Mouse (Mus musculus) intestine, embryonic 14.5 days (tissue): ENCODE results near the gene Dennd1b. TPM values are rescaled to one million over a fixed set of nuclear protein-coding genes. Genes with fewer than 3 reads are reported as not detected.
A peak's percentile ranks its signal among the peaks of the same experiment; 100 is the strongest.

Experiments used
- ATAC-seq: fragments of 200-750 bp; cut with Nextera tagmentation; replicated peaks from 2 replicates; pipeline ENCODE4 v1.8.0; 2017; ENCODE audit warnings: low read depth, moderate number of reproducible peaks, moderate TSS enrichment, moderate library complexity; ENCODE audit not compliant: low FRiP score, low TSS enrichment
- DNase-seq: peaks from one replicate; pipeline ENCODE4 v3.0.0-alpha.2; 2018; ENCODE audit warnings: low spot score
- H3K27ac ChIP-seq: fragments of 300-500 bp; sonication (generic); 2 replicates; pipeline ENCODE4 v1.5.1; 2014; ENCODE audit warnings: low read depth, mild to moderate bottlenecking, control low read depth
- H3K27me3 ChIP-seq: fragments of 300-500 bp; sonication (generic); replicated peaks from 2 replicates; pipeline ENCODE4 v1.6.1; 2014; ENCODE audit warnings: low read length, control low read depth; ENCODE audit not compliant: control insufficient read depth, insufficient read depth
- H3K36me3 ChIP-seq: fragments of 300-500 bp; sonication (generic); 2 replicates; pipeline ENCODE4 v1.6.1; 2014; ENCODE audit warnings: low read length, control low read depth; ENCODE audit not compliant: control insufficient read depth, insufficient read depth
- H3K4me1 ChIP-seq: fragments of 300-500 bp; sonication (generic); replicated peaks from 2 replicates; pipeline ENCODE4 v1.6.1; 2014; ENCODE audit warnings: low read length, control low read depth, mixed read lengths; ENCODE audit not compliant: control insufficient read depth, insufficient read depth
- H3K4me2 ChIP-seq: fragments of 300-500 bp; sonication (generic); 2 replicates; pipeline ENCODE4 v1.6.1; 2014; ENCODE audit warnings: low read length
- H3K4me3 ChIP-seq: fragments of 300-500 bp; sonication (generic); 2 replicates; pipeline ENCODE4 v1.5.1; 2014; ENCODE audit warnings: low read depth, low read length, control low read depth, mixed read lengths
- H3K9ac ChIP-seq: fragments of 300-500 bp; sonication (generic); 2 replicates; pipeline ENCODE4 v1.6.1; 2014; ENCODE audit warnings: mild to moderate bottlenecking, low read length
- H3K9me3 ChIP-seq: fragments of 300-500 bp; sonication (generic); 2 replicates; pipeline ENCODE4 v1.6.1; 2016; ENCODE audit warnings: low read length, control low read depth; ENCODE audit not compliant: control insufficient read depth
- WGBS: fragments of 180-500 bp; shearing (Covaris S2); extraction: QIAGEN DNeasy Blood & Tissue Kit; methylation state at CpG from one replicate; pipeline ENCODE4 v1.1.7; 2014; 5-methylcytosine and 5-hydroxymethylcytosine counted together
- polyA plus RNA-seq: library from polyadenylated mRNA; unstranded; fragments of >200 nt; fragmentation: Nextera tagmentation; extraction: Ambion mirVana; gene quantifications from 2 replicates; pipeline ENCODE4 v1.2.1, GENCODE M21; 2014

The Dennd1b gene
- polyA plus RNA-seq, 1 experiment from 2014 or later = 11.6 TPM

DNA sequence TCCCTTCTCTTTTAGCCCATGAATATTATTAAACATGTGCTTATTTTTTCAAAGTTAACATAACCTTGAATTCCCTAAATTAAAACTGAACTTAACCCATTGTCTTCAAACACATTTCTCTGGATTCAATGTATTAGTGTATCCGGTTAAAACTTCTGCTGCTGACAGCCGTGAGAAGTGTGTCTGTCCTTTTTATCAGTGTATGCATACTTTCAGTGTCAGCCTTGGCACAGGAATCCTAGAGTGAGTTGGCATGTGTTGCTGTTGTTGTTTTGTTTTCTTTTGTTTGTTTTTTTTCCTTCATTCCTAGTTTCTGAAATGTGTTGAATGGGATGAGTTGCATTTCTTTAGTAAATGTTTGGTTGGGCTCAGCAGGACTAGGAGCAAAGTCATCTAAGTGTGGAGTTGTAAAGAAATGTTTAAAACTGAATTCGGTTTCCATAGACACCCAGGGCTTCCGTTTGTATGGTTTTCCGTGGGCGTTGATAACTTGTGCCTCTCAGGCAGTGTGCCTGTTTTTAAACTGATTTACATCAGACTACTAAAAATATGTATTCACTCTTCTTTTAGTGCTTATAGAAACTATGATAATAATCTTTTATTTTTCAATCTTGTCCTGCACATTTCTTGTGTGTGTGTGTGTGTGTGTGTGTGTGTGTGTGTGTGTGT, 217.4 kb downstream of the Dennd1b start:
- H3K36me3 ChIP-seq = no peaks in the 10 kb centered on the region
- no peak overlapping the region for H3K9ac ChIP-seq
- ATAC-seq (no peak), DNase-seq (no peak)
- no peak overlapping the region for H3K4me3 ChIP-seq
- peaks cover 3% of the 10 kb centered on the region; the same call in 1 of the 2 replicates for H3K4me1 ChIP-seq
- 46% methylated on average over 6 of the region's 6 CpGs for WGBS
- no peak overlapping the region for H3K4me2 ChIP-seq
- no peaks in the 10 kb centered on the region for H3K27me3 ChIP-seq
- H3K9me3 ChIP-seq = no peaks in the 10 kb centered on the region
- H3K27ac ChIP-seq = no peak overlapping the region

- Histone ChIP-seq H3K27ac (no peak overlapping the region), H3K36me3 (no peaks in the 10 kb centered on the region), H3K4me3 (no peak overlapping the region), H3K9me3 (no peaks in the 10 kb centered on the region), H3K27me3 (no peaks in the 10 kb centered on the region), H3K9ac (no peak overlapping the region), H3K4me1 (0 out of 2 replicates have a peak, but pooled peaks cover 4% of the 10 kb centered on the region), H3K4me2 (no peak overlapping the region)
- no peak for DNase-seq
- no peak for ATAC-seq
- WGBS = 67% methylated on average over 3 of the region's 3 CpGs
Observed at GRCm38 (mm10) chr1:139192635-139193034, 229.4 kb downstream of the Dennd1b start.

DNA sequence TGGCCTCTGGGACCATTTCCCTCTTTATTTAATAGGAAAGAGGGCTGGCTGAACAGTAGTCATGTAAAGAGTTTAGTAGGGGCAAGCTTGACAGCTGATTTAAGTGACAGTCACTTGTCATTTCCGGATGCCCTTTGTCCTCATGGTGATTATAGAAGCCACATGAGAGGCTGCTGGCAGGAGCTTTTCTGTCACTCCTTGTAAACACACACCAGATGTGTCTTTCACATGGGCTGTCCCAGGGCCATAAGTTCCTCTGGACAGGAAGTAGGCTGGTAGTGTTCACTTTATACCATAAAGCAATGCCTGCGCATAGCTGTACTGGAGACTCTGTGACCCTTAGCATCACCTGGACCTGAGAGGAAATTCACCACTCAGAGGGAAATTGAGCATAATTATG, 230.8 kb downstream of the Dennd1b start:
- 56% methylated on average over 2 of the region's 2 CpGs for WGBS
- no peaks in the 10 kb centered on the region for H3K27me3 ChIP-seq
- no peaks in the 10 kb centered on the region for H3K36me3 ChIP-seq
- no peak for ATAC-seq
- no peak overlapping the region for H3K4me2 ChIP-seq
- no peaks in the 10 kb centered on the region for H3K9me3 ChIP-seq
- no peak overlapping the region for H3K27ac ChIP-seq
- no peak overlapping the region for H3K4me3 ChIP-seq
- H3K4me1 ChIP-seq = 0 out of 2 replicates have a peak, but pooled peaks cover 4% of the 10 kb centered on the region
- no peak overlapping the region for H3K9ac ChIP-seq
- DNase-seq = no peak

GRCm38 (mm10) chr1:139194428-139195028, 231.3 kb downstream of the Dennd1b start:
- H3K4me2 ChIP-seq = no peak overlapping the region
- DNase-seq (no peak), ATAC-seq (no peak)
- H3K4me3 ChIP-seq = no peak overlapping the region
- H3K27me3 ChIP-seq = no peaks in the 10 kb centered on the region
- H3K36me3 ChIP-seq = no peaks in the 10 kb centered on the region
- H3K9me3 ChIP-seq = no peaks in the 10 kb centered on the region
- no peak overlapping the region for H3K27ac ChIP-seq
- no peak overlapping the region for H3K9ac ChIP-seq
- H3K4me1 ChIP-seq = 0 out of 2 replicates have a peak, but pooled peaks cover 4% of the 10 kb centered on the region
- 26% methylated on average over 5 of the region's 5 CpGs for WGBS

DNA sequence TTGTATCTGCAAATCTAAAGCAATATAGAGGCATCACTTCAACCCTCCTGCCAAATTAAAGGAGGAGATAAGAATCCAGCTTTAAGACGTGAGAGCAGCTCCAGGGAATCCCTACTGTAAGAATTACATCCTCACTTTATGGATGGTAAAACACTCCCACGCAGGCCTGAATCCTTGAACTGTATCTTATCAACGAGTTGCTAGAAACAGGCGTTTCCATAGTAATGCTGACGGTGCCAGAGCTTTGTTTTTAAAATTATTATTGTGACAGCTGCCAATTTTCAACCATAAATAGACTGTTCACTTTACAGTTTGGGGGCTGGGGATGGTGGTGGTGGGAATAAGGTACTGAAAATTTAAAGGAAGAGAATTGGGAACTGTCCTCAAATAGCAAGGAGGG, 239.8 kb downstream of the Dennd1b start:
- Histone ChIP-seq H3K27ac (no peak overlapping the region), H3K9me3 (no peaks in the 10 kb centered on the region), H3K4me2 (no peak overlapping the region), H3K4me1 (peaks cover 9% of the 10 kb centered on the region; the same call in 1 of the 2 replicates), H3K9ac (no peak overlapping the region), H3K4me3 (no peak overlapping the region), H3K27me3 (no peaks in the 10 kb centered on the region), H3K36me3 (no peaks in the 10 kb centered on the region)
- 40% methylated on average over 5 of the region's 5 CpGs for WGBS
- no peak for ATAC-seq
- no peak for DNase-seq

- Histone ChIP-seq H3K9ac (no peak overlapping the region), H3K9me3 (no peaks in the 10 kb centered on the region), H3K27me3 (no peaks in the 10 kb centered on the region), H3K4me3 (no peak overlapping the region), H3K36me3 (no peaks in the 10 kb centered on the region), H3K4me1 (peaks cover 16% of the 10 kb centered on the region; the same call in 1 of the 2 replicates), H3K4me2 (no peak overlapping the region), H3K27ac (no peak overlapping the region)
- ATAC-seq (no peak), DNase-seq (no peak)
- WGBS = 47% methylated on average over 4 of the region's 4 CpGs
Observed at GRCm38 (mm10) chr1:139206259-139206658, 243.0 kb downstream of the Dennd1b start.

DNA sequence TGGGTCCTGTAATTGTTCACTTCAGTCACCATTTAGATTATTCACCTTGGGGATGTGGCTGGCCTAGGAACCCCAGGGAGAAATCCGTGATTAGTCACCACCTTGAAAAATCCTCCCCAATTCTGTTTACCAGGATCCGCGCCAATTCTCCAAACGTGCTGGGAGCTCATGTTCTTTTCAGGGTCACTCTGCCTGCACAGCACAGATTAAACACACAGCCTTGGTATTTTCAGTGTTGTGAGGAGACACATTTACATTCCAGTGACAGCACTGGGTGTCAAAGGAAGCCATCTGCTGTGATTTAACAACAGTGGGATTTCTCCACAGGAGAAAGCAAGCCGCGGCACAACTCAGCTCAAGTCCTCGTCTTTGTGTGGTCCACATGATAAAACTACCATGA, 246.6 kb downstream of the Dennd1b start:
- ATAC-seq (no peak), DNase-seq (no peak)
- H3K4me1 ChIP-seq = peaks cover 7% of the 10 kb centered on the region; the same call in 1 of the 2 replicates
- no peak overlapping the region for H3K4me2 ChIP-seq
- H3K9me3 ChIP-seq = no peaks in the 10 kb centered on the region
- peak overlapping the region; percentile 67 for H3K27ac ChIP-seq
- WGBS = 27% methylated on average over 7 of the region's 7 CpGs
- H3K36me3 ChIP-seq = no peaks in the 10 kb centered on the region
- no peak overlapping the region for H3K9ac ChIP-seq
- H3K27me3 ChIP-seq = no peaks in the 10 kb centered on the region
- H3K4me3 ChIP-seq = no peak overlapping the region

GRCm38 (mm10) chr1:139210505-139210904, 247.3 kb downstream of the Dennd1b start:
- H3K4me2 ChIP-seq = no peak overlapping the region
- no peaks in the 10 kb centered on the region for H3K9me3 ChIP-seq
- no peaks in the 10 kb centered on the region for H3K27me3 ChIP-seq
- ATAC-seq (no peak), DNase-seq (no peak)
- no peak overlapping the region for H3K9ac ChIP-seq
- H3K4me3 ChIP-seq = no peak overlapping the region
- no peaks in the 10 kb centered on the region for H3K36me3 ChIP-seq
- 44% methylated on average over 4 of the region's 4 CpGs for WGBS
- peaks cover 7% of the 10 kb centered on the region; the same call in 1 of the 2 replicates for H3K4me1 ChIP-seq
- H3K27ac ChIP-seq = peak overlapping the region; percentile 40; the same call in 1 of the 2 replicates

GRCm38 (mm10) chr1:139215311-139215710, 252.1 kb downstream of the Dennd1b start:
- Histone ChIP-seq H3K4me2 (no peak overlapping the region), H3K4me3 (no peak overlapping the region), H3K4me1 (peaks cover 7% of the 10 kb centered on the region; the same call in 1 of the 2 replicates), H3K27me3 (no peaks in the 10 kb centered on the region), H3K27ac (no peak overlapping the region), H3K36me3 (no peaks in the 10 kb centered on the region), H3K9ac (no peak overlapping the region), H3K9me3 (no peaks in the 10 kb centered on the region)
- ATAC-seq (no peak), DNase-seq (no peak)
- 74% methylated on average over 8 of the region's 8 CpGs for WGBS
